Mouse (Mus musculus): ENCODE data around the gene Cxcr5.
"Not testable (repeated sequence)": the region's sequence is repeated elsewhere in the genome, so short reads cannot be mapped to it uniquely, and the experiment has no call there.

The Cxcr5 gene

GRCm38 (mm10) chr9:44587262-44588160, 25.8 kb upstream of the Cxcr5 start:
- no peak for DNase-seq (ENCODE audit: low spot score)

GRCm38 (mm10) chr9:44586640-44587261, 25.1 kb upstream of the Cxcr5 start:
- no peak for DNase-seq (ENCODE audit: low spot score)

GRCm38 (mm10) chr9:44582390-44582789, 20.7 kb upstream of the Cxcr5 start:
- DNase-seq (ENCODE audit: low spot score), result peak; percentile 73

GRCm38 (mm10) chr9:44581423-44581822, 19.7 kb upstream of the Cxcr5 start:
- peak; percentile 57 for DNase-seq (ENCODE audit: low spot score)

- no peak for DNase-seq (ENCODE audit: low spot score)
These were observed 18.4 kb upstream of the Cxcr5 start for GRCm38 (mm10) chr9:44580085-44580484.

DNA sequence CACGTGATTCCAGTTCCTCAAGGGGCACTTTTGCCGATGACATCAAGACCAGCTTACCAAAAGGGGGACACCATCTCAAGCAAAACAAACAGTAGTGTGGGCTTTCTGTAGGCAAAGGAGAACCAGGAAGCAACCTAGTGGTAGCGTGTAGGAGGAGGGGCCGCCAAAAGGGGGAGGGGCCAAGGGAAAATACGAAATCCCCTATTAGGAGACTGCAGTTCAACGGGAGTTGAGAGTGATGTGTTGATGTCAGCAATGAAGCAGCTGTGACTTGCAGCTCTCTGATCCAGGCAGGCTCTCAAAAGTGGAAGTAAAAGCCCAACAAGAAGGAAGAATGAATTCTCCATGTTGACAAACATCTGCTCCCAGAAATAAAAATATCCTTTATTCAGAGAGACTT, 17.7 kb upstream of the Cxcr5 start:
- peak; percentile 83 for DNase-seq (ENCODE audit: low spot score)

DNA sequence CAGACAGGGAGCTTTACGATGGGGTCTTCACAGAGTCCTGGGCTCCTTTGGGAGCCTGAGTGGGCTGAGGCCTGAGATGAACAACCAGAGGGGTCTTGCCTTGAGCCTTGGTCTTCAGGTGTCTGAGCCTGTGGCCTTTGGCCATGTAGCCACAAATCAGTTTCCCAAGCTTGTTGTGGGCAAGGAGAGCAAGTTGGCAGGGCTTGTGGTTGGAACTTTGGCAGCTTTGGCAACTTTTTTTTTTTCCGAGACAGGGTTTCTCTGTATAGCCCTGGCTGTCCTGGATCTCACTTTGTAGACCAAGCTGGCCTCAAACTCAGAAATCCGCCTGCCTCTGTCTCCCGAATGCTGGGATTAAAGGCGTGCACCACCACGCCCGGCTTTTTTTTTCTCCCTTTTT, 14.4 kb upstream of the Cxcr5 start:
- DNase-seq (ENCODE audit: low spot score), result not testable (repeated sequence)

GRCm38 (mm10) chr9:44575095-44575494, 13.4 kb upstream of the Cxcr5 start:
- no peak for DNase-seq (ENCODE audit: low spot score)

GRCm38 (mm10) chr9:44573306-44573705, 11.6 kb upstream of the Cxcr5 start:
- no peak for DNase-seq (ENCODE audit: low spot score)

GRCm38 (mm10) chr9:44570939-44571382, 9.3 kb upstream of the Cxcr5 start:
- peak; percentile 58 for DNase-seq (ENCODE audit: low spot score)

DNA sequence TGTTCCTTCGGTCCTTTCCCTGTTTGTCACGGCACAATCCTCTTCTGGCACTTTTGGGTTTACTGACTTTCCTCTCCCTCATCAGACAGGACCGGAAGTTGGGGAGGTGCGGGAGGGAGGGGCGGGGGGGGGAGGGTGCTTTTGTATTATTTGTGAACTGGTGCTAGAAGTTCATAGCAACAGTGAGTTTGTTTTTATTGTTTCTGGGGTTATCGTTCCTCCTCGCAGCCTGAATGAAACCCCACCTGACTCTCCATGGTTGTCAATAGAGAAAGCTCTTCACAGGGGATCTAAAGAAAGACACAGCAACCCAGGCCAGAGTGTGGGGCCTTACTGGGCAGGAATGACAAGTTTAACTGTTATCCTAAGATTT, 6.4 kb upstream of the Cxcr5 start:
- no peak for DNase-seq (ENCODE audit: low spot score)

- peak; percentile 87 for DNase-seq (ENCODE audit: low spot score)
These were observed 5.8 kb upstream of the Cxcr5 start for GRCm38 (mm10) chr9:44567338-44568082.

DNA sequence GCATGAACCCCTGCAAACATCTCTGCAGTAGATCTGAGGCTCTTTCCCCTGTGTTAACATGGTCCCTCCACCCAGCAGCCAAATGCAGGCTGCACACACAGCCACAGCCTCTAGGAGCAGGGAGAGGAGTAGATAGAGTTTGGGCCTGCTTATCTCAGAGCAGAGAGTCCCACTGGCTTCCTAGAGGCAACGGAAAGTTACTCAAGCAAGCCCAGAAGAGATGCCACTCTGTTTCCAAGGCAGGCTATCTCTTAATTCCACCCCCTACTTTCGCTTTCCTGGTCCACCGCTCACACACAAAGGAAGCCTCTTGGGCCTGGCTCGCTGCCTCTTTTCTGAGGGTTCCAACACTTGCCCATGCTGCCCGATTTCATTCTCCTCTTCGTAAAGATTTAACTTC, 3.7 kb upstream of the Cxcr5 start:
- DNase-seq (ENCODE audit: low spot score), result no peak

DNA sequence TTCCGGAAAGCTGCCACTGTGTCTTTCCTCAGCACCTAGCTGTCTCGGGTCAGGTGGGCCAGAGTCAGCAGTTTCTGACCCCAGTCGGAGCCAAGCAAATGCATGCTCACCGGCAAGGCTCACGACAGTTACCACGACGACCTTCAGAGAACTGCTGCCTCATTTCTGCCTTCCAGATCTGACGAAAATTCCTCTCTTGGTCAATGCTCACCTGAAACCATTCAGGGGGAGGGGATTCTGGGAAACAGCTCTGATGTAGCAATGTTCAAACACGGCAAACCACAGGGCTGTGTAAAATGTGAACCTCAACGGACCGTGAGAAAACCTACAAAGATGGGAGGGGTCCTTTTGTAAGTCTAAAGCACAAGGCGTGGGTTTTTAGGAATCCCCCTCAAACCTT, 1.3 kb upstream of the Cxcr5 start:
- DNase-seq (ENCODE audit: low spot score), result no peak

GRCm38 (mm10) chr9:44552161-44552560, 9.5 kb downstream of the Cxcr5 start:
- peak; percentile 76 for DNase-seq (ENCODE audit: low spot score)

DNA sequence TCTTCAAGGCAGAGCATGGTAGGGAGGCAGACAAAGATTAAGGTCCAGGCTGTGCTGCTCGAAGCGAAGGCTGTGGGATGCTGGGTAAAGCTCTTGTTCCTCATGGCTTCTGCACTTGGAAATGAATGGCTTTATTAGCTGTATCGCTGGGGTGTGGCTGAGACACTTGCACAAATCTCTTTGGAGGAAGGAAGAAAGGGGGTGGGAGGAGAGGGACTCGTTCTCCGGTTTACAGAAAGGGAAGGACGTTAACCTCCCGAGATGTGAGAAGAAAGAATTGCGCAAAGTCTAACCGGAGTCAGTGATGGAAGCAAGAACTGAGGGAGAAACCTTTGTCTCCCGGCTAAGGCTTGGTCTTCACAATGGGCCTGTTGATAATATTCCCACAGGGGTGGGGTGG, 10.5 kb downstream of the Cxcr5 start:
- peak; percentile 21 for DNase-seq (ENCODE audit: low spot score)

DNA sequence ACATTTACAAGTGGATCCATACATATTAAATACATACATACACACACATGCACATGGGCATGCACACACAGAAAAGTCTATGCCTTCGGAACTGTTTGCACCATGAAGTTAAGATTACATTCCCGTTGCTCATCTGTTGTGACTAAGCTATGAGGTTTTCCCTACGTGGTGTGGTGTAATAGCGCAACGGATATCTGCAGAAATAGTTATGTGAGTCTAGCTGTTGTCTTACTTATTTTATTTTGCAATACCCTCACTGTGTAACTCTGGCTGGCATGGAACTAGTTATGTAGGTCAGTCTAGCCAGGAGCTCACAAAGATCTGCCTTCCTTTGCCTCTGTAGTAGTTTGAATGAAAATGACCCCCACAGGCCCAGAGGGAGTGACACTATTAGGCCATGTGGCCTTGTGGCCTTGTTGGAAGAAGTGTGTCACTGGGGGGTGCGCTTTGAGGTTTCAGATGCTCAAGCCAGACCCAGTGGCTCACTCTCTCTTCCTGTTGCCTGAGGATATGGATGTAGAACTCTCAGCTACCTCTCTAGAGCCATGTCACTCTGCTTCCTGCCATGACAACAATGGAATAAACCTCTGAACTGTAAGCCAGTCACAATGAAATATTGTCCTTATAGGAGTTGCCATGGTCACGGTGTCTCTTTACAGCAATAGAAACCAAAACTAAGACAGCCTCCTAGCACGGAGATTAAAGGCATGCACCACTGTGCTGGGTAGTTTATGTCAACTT, 13.1 kb downstream of the Cxcr5 start:
- DNase-seq (ENCODE audit: low spot score), result no peak

GRCm38 (mm10) chr9:44544986-44545385, 16.7 kb downstream of the Cxcr5 start:
- DNase-seq (ENCODE audit: low spot score), result no peak

DNA sequence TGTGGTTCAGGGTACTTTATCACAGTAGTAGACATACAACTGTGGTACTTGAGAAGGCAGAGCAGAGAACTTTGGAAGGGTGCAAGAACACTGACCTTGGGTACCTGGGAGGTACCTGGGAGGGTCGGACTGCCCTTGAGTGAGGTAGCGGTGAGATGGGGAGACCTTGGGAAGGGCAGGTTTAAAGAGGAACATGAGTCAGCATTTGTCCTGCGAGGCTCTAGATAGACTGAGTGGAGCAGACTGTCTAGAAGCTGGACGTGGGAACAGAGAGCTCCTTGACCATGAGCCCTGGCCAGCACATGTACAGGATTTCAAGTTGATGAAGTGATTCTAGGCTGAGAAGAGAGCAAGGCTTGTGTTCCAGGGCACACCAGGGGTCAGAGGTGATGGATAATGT, 19.3 kb downstream of the Cxcr5 start:
- DNase-seq (ENCODE audit: low spot score), result no peak

GRCm38 (mm10) chr9:44540676-44541075, 21.0 kb downstream of the Cxcr5 start:
- no peak for DNase-seq (ENCODE audit: low spot score)

- DNase-seq (ENCODE audit: low spot score), result no peak
These were observed 21.8 kb downstream of the Cxcr5 start for GRCm38 (mm10) chr9:44539816-44540421.

All from lung, postnatal 25 days (tissue).